Mouse (Mus musculus) hindlimb bud, embryonic 11.5 days (tissue): ENCODE results near the gene Gstm4.
A peak's percentile ranks its signal among the peaks of the same experiment; 100 is the strongest.

ENCODE experiments used
- DNase-seq: peaks from one replicate; pipeline ENCODE4 v3.0.0-alpha.2; 2012; ENCODE audit warnings: low read depth, low spot score; ENCODE audit errors: extremely low spot score

Gene Gstm4

GRCm38 (mm10) chr3:108044394-108045140, at the start of gene Gstm4:
Gene Gstm4, minus strand, starts transcription at chr3:108044894.
- peak; percentile 33 for DNase-seq

GRCm38 (mm10) chr3:108094146-108094545, 49.5 kb upstream of the Gstm4 start:
- no peak for DNase-seq

GRCm38 (mm10) chr3:108093306-108093705, 48.6 kb upstream of the Gstm4 start:
- DNase-seq: no peak

- no peak for DNase-seq
Observed at GRCm38 (mm10) chr3:108092536-108093115, 47.9 kb upstream of the Gstm4 start, which contains the start of gene Gnat2. Gene Gnat2, plus strand, starts transcription at chr3:108092789.

GRCm38 (mm10) chr3:108092030-108092429, 47.3 kb upstream of the Gstm4 start:
- DNase-seq: no peak

DNA sequence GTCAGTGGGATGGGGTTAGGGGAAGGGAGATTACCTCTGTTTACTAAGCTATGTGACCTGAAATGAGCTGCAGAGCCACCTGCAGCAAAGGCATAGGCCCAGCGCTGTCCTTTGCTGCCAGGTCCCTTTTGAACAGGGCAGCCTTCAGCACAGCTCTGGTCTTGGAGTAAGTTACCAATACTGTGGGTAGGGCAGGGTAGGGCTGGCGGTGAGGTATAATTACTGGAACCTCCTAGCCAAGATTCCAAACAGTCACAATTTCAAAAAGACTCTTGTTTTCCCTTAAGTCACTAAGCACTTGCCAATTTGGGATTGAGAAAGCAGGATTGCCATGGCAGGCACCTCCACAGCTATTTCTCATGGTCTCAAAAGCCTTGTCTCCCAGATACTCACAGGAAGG, 45.9 kb upstream of the Gstm4 start:
- no peak for DNase-seq

DNA sequence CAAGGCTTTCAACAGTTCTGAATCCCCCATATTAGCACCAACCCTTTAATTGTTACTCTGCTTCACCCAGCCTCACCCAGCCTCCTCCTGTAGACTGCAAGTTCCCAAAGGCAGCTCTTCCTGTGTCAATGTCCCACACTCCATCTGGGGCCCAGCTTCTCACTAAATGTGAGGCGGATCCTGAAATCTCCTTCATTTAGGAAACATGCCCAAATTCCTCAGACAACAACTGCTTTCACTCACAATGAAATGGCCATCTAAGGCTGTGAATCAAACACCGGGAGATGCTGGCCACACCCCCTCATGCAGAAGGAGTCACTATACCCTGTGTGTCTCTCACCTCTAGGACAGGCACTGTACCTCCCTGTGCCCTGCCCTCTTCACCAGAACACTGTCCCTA, 45.2 kb upstream of the Gstm4 start:
- DNase-seq: no peak

DNA sequence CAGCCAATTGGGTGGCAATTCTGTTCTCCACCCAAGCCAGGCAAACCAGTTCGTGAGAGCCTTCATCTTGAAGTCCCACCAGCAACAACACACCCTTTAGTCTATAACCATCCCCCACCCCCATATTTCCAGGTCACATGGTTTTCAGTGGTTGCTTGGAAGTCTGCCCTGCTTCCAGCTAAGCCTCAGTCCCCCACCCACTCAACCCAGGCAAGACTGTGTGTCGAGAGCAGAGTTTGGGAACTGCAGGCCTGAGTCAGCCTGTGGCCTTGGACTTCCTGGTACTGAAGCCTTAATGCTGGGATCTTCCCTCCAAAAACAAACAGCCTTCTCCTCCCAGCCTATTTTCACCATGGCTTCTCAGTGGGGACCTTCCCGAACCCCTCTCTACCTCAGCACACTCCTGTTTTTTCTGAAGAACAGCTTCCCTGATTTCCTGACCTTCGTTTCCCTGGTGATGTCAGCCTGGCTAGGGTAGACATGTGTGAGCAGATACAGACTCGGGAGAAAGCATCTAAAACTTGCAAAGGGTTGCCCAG, 44.2 kb upstream of the Gstm4 start:
- DNase-seq: no peak

GRCm38 (mm10) chr3:108087329-108087728, 42.6 kb upstream of the Gstm4 start:
- no peak for DNase-seq

DNA sequence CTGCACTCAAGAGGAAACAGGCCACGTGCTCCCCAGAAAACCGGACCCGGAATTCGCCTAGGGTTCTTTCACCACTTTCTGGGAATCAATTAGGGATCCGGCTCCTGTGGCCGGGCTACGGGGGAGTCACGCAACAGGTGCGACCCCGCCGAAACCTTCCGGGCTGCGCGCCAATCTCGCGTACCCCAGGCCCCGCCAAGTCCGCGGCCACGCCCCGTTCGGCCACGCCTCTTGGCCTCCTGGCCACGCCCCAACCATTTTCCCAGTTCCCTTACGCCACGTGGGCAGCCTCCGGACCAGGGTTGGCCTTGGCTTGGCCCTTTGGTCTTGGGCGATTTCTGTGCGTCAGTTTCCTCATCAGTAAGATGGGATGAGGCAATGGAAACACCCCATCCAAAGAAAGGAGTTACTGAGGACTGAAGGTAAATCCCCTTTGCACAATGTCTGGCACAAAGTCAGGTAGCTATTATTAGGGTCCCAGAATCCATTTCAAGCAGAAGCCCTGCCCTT, 41.8 kb upstream of the Gstm4 start, which contains the start of gene Ampd2:
Ampd2 (minus strand) TSS at position 182 of the 510 bp plus-strand sequence.
- DNase-seq: peak; percentile 37

GRCm38 (mm10) chr3:108085721-108086469, 41.2 kb upstream of the Gstm4 start:
- DNase-seq: no peak

DNA sequence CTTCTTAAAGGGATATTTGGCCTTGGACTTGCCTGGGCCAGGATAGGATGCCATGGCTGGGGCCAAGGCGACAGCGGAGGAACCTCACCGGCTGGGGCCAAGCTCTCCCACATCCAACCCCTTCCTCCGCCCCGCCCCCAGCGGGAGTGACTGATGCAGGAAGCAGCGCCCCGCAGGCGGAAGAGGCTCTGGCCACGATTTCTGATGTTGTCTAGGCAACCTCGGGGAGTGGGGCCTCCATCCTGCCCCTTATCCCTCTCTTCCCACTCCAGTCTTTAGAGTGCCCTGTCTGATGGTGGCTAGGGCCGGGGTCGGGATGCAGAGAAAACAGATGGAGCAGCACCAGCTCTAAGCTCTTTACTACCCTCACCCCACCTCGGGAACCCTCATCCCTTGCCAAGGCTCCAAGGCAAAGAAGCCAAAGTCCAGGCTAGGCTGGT, 40.6 kb upstream of the Gstm4 start:
- DNase-seq: peak; percentile 56

DNA sequence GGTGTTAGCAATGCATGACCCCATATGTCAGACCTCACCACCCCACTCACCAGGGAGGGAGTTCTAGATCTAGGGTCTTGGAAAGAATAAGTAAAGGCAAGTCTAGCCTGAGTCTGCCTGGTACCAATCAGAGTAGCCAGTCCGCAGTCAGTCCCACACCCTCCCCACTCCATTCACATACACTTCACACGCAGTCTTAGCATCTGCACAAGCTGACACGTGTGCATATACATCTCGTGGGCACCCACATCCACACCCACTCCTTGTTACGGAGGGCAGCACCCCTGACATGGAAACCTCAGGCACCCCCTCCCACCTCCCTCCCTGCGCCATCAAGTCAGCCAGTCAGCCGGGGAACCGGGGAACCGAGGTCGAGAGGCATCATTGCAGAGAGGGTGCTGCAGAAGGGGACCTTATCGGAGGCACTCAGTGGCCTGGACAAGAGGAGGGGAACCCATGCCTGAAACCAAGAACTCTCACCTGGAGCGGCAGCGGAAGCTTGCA, 40.1 kb upstream of the Gstm4 start:
- DNase-seq: no peak

- no peak for DNase-seq
Observed at GRCm38 (mm10) chr3:108083904-108084407, 39.3 kb upstream of the Gstm4 start.

GRCm38 (mm10) chr3:108083161-108083560, 38.5 kb upstream of the Gstm4 start:
- DNase-seq: no peak

GRCm38 (mm10) chr3:108082251-108082875, 37.7 kb upstream of the Gstm4 start:
- no peak for DNase-seq

DNA sequence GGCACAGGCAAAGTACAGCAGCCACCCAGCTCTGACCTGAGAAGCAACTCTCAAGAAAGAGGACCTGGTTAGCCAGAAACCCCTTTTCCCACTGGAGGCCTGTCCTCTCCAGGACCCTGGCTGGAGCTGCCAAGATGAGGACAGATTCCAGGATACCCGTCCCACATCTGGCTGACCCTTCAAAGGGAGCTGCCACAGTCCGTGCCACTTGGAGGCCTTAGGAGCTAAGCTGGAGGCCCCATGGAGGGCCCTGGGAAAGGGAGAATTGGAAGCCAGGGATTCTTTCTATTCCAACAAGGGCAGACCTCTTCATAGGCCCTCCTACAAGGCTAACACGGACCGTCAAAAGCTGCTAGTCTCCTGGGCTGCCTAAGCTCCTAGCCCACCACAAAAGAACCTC, 37.0 kb upstream of the Gstm4 start:
- no peak for DNase-seq

DNA sequence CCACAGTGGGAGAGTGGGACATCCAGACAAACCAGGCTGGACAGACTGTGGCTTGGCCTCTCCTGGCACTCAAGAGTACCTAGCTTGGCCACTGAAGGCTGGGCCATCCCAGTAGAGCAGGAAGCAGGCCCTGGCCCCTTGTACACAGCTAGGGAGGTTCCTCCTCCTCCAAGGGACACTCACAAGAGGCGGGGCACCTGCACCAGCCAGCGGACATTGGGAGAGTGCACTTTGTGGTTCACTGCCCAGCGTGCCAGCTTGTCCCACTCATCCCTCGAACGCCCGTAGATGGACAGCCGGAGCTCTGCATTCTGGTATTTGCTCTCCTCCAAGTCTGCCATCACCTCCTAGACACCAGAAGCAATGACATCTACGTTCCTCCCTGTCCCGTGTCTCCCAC, 32.1 kb upstream of the Gstm4 start:
- no peak for DNase-seq

GRCm38 (mm10) chr3:108072983-108073569, 28.4 kb upstream of the Gstm4 start:
- no peak for DNase-seq
